Mouse (Mus musculus) kidney, postnatal 0 days (tissue): ENCODE measurements at regions not wholly inside any gene's neighbourhood (a gene's known extent, or its start where the extent isn't known, plus 50 kb on each side); places are given as distances from the start of the nearest gene placed in this dataset.
"Not testable (repeated sequence)": the region's sequence is repeated elsewhere in the genome, so short reads cannot be mapped to it uniquely, and the experiment has no call there.

Source experiments
- ATAC-seq: fragments of 200-750 bp; cut with Nextera tagmentation; replicated peaks from 2 replicates; pipeline ENCODE4 v1.8.0; 2017; ENCODE audit warnings: low read depth, moderate number of reproducible peaks, moderate TSS enrichment, moderate library complexity; ENCODE audit not compliant: low FRiP score
- DNase-seq: peaks from one replicate; pipeline ENCODE4 v3.0.0-alpha.2; 2016; ENCODE audit warnings: low spot score
- H3K27ac ChIP-seq: fragments of 300-500 bp; sonication (generic); 2 replicates; pipeline ENCODE4 v1.5.1; 2014; ENCODE audit warnings: mild to moderate bottlenecking
- H3K27me3 ChIP-seq: fragments of 300-500 bp; sonication (generic); 2 replicates; pipeline ENCODE4 v1.6.1; 2014; ENCODE audit warnings: low read length, mixed read lengths; ENCODE audit not compliant: insufficient read depth
- H3K36me3 ChIP-seq: fragments of 300-500 bp; sonication (generic); 2 replicates; pipeline ENCODE4 v1.6.1; 2014; ENCODE audit warnings: low read length, mixed read lengths; ENCODE audit not compliant: insufficient read depth
- H3K4me1 ChIP-seq: fragments of 300-500 bp; sonication (generic); replicated peaks from 2 replicates; pipeline ENCODE4 v1.6.1; 2014; ENCODE audit warnings: antibody characterized with exemption, low read length, mixed read lengths; ENCODE audit not compliant: insufficient read depth
- H3K4me2 ChIP-seq: fragments of 300-500 bp; sonication (generic); 2 replicates; pipeline ENCODE4 v1.6.1; 2014; ENCODE audit warnings: mild to moderate bottlenecking, low read length, moderate library complexity, mixed read lengths
- H3K4me3 ChIP-seq: fragments of 300-500 bp; sonication (generic); replicated peaks from 2 replicates; pipeline ENCODE4 v1.5.1; 2014; ENCODE audit warnings: low read depth, low read length
- H3K9ac ChIP-seq: fragments of 300-500 bp; sonication (generic); 2 replicates; pipeline ENCODE4 v1.6.1; 2014; ENCODE audit warnings: low read depth, low read length
- H3K9me3 ChIP-seq: fragments of 300-500 bp; sonication (generic); replicated peaks from 2 replicates; pipeline ENCODE4 v1.6.1; 2016; ENCODE audit warnings: low read length, inconsistent platforms, mixed read lengths
- CTCF ChIP-seq: IDR thresholded peaks from 2 replicates; pipeline ENCODE4 v1.5.1; 2016; ENCODE audit warnings: antibody characterized with exemption, low read depth, mild to moderate bottlenecking, moderate library complexity
- WGBS: fragments of 180-500 bp; shearing (Covaris S2); extraction: QIAGEN DNeasy Blood & Tissue Kit; methylation state at CpG from one replicate; pipeline ENCODE4 v1.1.7; 2014; 5-methylcytosine and 5-hydroxymethylcytosine counted together

DNA sequence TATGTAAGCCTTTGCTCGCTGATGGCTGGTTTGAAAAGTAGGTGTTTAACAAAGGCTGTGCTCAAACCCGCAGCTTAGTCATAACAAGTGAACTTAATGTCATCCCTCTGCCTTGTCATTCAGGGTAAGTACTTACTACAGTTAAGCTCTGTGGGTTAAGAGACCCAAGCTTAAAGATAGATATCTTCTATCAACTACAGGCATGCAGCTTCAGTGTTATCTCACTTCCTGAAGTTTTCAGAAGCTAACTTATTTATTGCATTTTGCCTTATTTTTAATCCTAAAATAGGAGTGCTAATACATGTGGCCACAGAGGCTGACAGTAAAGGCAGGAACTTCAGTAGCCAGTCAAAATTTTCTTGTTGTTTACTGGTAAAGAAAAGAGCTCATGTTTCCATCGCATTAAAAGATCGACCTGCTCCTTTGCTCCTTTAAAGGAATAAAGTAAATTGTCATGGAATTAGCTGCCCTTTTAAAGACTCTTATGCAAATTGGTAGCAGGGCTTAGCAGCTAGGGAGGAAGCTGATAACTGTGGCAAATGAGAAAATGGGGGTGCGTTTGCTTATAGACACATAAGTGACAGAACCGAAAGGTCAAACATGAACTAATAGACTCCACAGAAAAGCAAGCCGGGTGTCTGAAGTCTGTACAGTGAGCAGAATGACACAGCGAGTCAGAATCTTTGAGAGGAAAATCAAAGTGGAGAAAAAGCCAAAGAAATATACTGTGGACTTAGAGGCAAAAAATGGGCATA, 55.9 kb upstream of the Inpp4b start:
- no peaks in the 10 kb centered on the region for H3K9me3 ChIP-seq
- no peak overlapping the region for H3K9ac ChIP-seq
- H3K4me1 ChIP-seq = no peaks in the 10 kb centered on the region
- H3K4me3 ChIP-seq = no peak overlapping the region
- ATAC-seq = no peak
- no peak for TF ChIP-seq CTCF
- WGBS = 72% methylated on average over 8 of the region's 8 CpGs
- H3K27ac ChIP-seq = no peak overlapping the region
- H3K27me3 ChIP-seq = no peaks in the 10 kb centered on the region
- no peak for DNase-seq
- H3K36me3 ChIP-seq = no peaks in the 10 kb centered on the region
- H3K4me2 ChIP-seq = no peak overlapping the region

DNA sequence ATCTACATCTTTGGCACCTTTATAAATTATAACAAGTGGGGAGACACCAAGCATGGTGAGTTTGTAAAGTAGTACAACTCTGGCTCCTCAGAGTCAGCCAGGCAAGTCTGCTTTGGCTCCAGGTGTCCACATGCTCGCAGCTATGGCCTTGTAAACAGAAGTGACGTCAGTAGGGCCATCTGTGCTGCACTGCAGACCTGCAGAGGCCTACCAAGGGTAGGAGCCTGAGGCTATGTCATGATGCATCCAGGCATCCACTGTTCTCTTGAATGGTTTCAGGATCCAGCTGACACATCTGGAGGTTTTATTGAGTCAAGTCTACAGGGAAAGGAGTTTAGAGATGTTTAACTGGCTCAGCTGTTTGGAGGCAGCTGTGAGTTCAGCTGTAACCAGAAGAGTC, 82.3 kb upstream of the Inpp4b start:
- 67% methylated on average over 2 of the region's 2 CpGs for WGBS
- no peaks in the 10 kb centered on the region for H3K9me3 ChIP-seq
- no peaks in the 10 kb centered on the region for H3K4me1 ChIP-seq
- no peak overlapping the region for H3K4me2 ChIP-seq
- H3K36me3 ChIP-seq = no peaks in the 10 kb centered on the region
- no peak overlapping the region for H3K27ac ChIP-seq
- no peak for TF ChIP-seq CTCF
- no peak overlapping the region for H3K9ac ChIP-seq
- no peak for ATAC-seq
- no peak for DNase-seq
- H3K4me3 ChIP-seq = no peak overlapping the region
- no peaks in the 10 kb centered on the region for H3K27me3 ChIP-seq

DNA sequence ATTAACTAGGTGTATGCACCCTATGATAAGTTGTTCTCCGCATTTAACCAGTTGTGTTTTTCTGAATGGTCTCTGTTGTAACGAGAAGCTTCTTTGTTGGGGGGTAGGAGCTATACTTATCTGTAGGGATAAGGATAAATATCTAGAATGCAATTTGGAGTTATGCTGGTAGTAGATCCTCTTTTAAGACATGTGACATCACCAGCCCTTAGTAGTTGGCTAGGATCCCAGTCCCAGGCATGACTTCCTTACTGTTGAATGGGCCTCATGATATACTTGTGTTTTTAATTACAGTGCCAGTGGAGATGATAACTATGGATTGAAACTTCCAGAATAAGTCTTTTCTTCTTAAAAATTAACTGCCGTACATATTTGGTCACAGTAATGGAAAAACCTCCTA, 118.5 kb upstream of the Inpp4b start:
- Histone ChIP-seq H3K4me1 (no peaks in the 10 kb centered on the region), H3K27me3 (no peaks in the 10 kb centered on the region)
- no peak for DNase-seq

DNA sequence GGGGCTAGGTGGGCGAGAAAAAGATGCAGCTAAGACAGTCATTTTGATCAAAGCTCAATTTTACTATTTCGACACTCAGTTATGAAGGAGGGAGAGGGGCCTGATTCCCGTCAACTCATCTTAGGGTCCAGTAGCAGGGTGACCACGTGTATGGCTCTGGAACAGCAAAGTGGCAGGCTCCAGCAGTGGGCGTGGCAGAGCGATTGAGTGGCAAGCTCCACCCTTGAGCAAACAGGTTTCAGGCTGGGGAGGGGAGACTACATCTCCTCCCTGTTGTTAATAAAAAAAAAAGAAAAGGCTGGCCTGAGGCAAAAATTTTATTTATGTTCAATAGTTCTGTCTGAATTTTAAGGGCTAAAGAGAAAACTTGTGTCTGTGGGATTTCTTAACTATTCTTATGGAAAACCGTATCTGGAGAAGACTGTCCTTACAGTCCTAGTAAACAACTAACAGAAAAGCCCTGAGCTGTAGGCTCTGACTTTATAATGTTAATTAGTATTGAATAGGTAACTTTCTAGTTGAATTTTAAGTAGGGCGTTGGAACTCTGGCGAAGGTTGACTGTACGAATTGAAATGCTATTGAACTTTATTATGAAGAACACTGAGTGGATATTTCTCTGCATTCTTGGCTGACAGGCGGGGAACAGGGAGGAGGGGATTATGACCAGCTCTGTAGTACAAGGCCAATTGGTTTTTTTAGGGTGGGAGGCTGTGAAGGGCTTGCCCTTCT, 155.1 kb upstream of the Inpp4b start:
- WGBS = 60% methylated on average over 11 of the region's 11 CpGs
- H3K4me1 ChIP-seq, DNase-seq, H3K4me3 ChIP-seq, H3K36me3 ChIP-seq, H3K9ac ChIP-seq, H3K4me2 ChIP-seq, H3K9me3 ChIP-seq, H3K27me3 ChIP-seq, ATAC-seq: not testable (repeated sequence)
- peak overlapping the region; percentile 50; the same call in 1 of the 2 replicates for H3K27ac ChIP-seq

More for the DNA sequence above, 118.5 kb upstream of the Inpp4b start:
- no peak for ATAC-seq
- H3K4me3 ChIP-seq = no peak overlapping the region
- no peak for TF ChIP-seq CTCF
- no peaks in the 10 kb centered on the region for H3K36me3 ChIP-seq
- WGBS = 93% methylated on average over 3 of the region's 3 CpGs
- H3K9me3 ChIP-seq = no peaks in the 10 kb centered on the region
- H3K9ac ChIP-seq = no peak overlapping the region
- no peak overlapping the region for H3K27ac ChIP-seq
- no peak overlapping the region for H3K4me2 ChIP-seq

DNA sequence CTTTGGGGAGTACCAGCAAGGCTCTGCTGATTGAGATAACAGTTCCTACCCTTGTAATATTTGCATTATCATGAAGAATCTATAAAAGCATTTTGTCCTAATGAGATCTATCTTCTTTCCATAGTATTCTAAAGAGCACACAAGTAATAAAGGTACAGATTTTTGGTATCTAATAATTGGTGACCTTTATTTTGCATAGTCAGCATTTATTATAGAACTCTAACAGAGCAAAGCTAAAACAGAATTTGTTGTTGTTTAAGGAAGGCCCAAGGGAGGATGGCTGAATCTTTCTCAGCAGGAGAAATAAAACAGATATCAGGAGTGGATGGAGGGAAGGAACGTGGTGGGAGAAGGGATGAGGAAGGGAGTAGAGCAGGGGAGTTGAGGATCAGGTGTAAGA, 160.8 kb upstream of the Usp38 start:
- no peaks in the 10 kb centered on the region for H3K36me3 ChIP-seq
- H3K4me3 ChIP-seq = no peak overlapping the region
- ATAC-seq = no peak
- no peaks in the 10 kb centered on the region for H3K27me3 ChIP-seq
- H3K4me2 ChIP-seq = no peak overlapping the region
- no peak overlapping the region for H3K9ac ChIP-seq
- H3K9me3 ChIP-seq = no peaks in the 10 kb centered on the region
- H3K4me1 ChIP-seq = no peaks in the 10 kb centered on the region
- no peak for DNase-seq
- no peak overlapping the region for H3K27ac ChIP-seq
- WGBS = 83% methylated on average over 1 of the region's 1 CpGs
- no peak for TF ChIP-seq CTCF

DNA sequence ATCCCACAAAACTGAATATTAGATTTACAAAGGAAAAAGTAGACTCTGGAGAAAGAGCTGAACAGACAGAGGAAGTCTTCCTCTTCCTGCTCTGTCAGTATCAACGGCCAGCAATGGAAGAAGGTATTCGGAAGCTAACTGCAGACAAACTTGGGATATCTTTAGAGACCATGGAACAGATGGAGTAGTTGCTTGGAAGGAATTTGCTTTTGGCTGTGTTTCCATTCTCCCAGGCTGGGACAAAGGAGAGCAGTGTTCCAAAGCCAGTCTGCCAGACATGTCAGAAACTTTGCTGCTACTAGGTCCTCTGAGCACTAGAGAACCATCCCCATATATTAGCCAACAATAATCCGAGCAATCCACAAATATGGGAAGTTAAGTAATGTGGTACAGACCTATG, 132.5 kb upstream of the Usp38 start:
- Histone ChIP-seq H3K4me2 (no peak overlapping the region), H3K9me3 (no peaks in the 10 kb centered on the region), H3K4me1 (no peaks in the 10 kb centered on the region), H3K36me3 (no peaks in the 10 kb centered on the region), H3K27ac (no peak overlapping the region), H3K4me3 (no peak overlapping the region), H3K9ac (no peak overlapping the region), H3K27me3 (no peaks in the 10 kb centered on the region)
- no peak for TF ChIP-seq CTCF
- ATAC-seq = no peak
- WGBS = 80% methylated on average over 3 of the region's 3 CpGs
- DNase-seq = no peak
